ENCODE assay signal across 10 mouse cellular contexts in genomic region chr3:66979491-66979890, GRCm38 (mm10). TPM values are rescaled to one million over a fixed set of nuclear protein-coding genes. Genes with fewer than 3 reads are reported as not detected.
A peak's percentile ranks its signal among the peaks of the same experiment; 100 is the strongest.
DNase-seq lines count a peak whose midpoint lies in the region; ATAC-seq and TF ChIP-seq lines count a peak whose summit lies in the region.
"Had no signal": no experiment of that assay in that cellular context is flagged by ENCODE, and none has a peak within 500 bp of the region (broad histone marks: within the 10 kb centered on the region; RNA-seq: fewer than 3 reads in every experiment).

No protein-coding gene starts in this region.

- TF ChIP-seq CTCF in C2C12 (IDR thresholded peaks at IDR 0.05; ENCODE audit: control insufficient read depth, insufficient read depth, insufficient read length) = no peak

- peaks cover 19% of the 10 kb centered on the region for H3K79me3 ChIP-seq in C2C12 (ENCODE audit: low read depth)

- no peak overlapping the region for H3K27ac ChIP-seq in forebrain, embryonic 11.5 days (ENCODE audit: low read depth, low read length)
- H3K27ac ChIP-seq in forebrain, embryonic 16.5 days (ENCODE audit: low read length) = no peak overlapping the region
- H3K27ac ChIP-seq in midbrain, embryonic 11.5 days (ENCODE audit: low read depth, low read length) = no peak overlapping the region
- H3K27ac ChIP-seq: stomach, embryonic 15.5 days had no signal

- 0 out of 2 replicates have a peak overlapping the region, but pooled peaks have one; percentile 21 for H3K4me2 ChIP-seq in forebrain, embryonic 11.5 days (ENCODE audit: low read depth, low read length, severe bottlenecking)
- H3K4me2 ChIP-seq in forebrain, embryonic 16.5 days (ENCODE audit: low read length) = no peak overlapping the region
- peak overlapping the region; percentile 42 for H3K4me2 ChIP-seq in midbrain, embryonic 11.5 days
- H3K4me2 ChIP-seq: stomach, embryonic 15.5 days had no signal

- intact Hi-C loops in heart, postnatal 10 days (cut with DNase I) = loop anchor here (5.0 kb wide), 2 partner anchors 288 to 363 kb away; no protein-coding TSS in a partner anchor

- H3K9me3 ChIP-seq in forebrain, embryonic 11.5 days (ENCODE audit: control insufficient read depth, low read length) = no peaks in the 10 kb centered on the region
- no peaks in the 10 kb centered on the region for H3K9me3 ChIP-seq in forebrain, embryonic 16.5 days (ENCODE audit: control insufficient read depth, low read length)
- H3K9me3 ChIP-seq in midbrain, embryonic 11.5 days (ENCODE audit: control insufficient read depth, low read length) = no peaks in the 10 kb centered on the region
- H3K9me3 ChIP-seq: stomach, embryonic 15.5 days had no signal

- peaks cover 12% of the 10 kb centered on the region; the same call in 1 of the 2 replicates for H3K4me1 ChIP-seq in forebrain, embryonic 11.5 days (replicated peaks; ENCODE audit: control insufficient read depth, insufficient read depth, low read length)
- H3K4me1 ChIP-seq in forebrain, embryonic 16.5 days (replicated peaks; ENCODE audit: control insufficient read depth, insufficient read depth, low read length) = peaks cover 20% of the 10 kb centered on the region
- peaks cover 10% of the 10 kb centered on the region for H3K4me1 ChIP-seq in midbrain, embryonic 11.5 days (ENCODE audit: control insufficient read depth, insufficient read depth, low read length)

- H3K79me2 ChIP-seq in C2C12 (ENCODE audit: control insufficient read depth, insufficient read depth) = peaks cover 59% of the 10 kb centered on the region

- no peak overlapping the region for H3K9ac ChIP-seq in forebrain, embryonic 11.5 days (ENCODE audit: low read length)
- H3K9ac ChIP-seq in forebrain, embryonic 16.5 days (replicated peaks; ENCODE audit: low read depth, low read length) = no peak overlapping the region
- peak overlapping the region; percentile 44 for H3K9ac ChIP-seq in midbrain, embryonic 11.5 days (ENCODE audit: low read length)
- H3K9ac ChIP-seq: stomach, embryonic 15.5 days had no signal

- DNase-seq in forebrain, embryonic 11.5 days (ENCODE audit: low spot score) = no peak
- peak; percentile 10 to 15 for DNase-seq in heart, postnatal 10 days
- DNase-seq in midbrain, embryonic 11.5 days (ENCODE audit: low spot score, missing footprints) = peak; percentile 95
- DNase-seq in thymus, postnatal 10 days (ENCODE audit: low spot score in 2 of 2) = no peak
- no peak for DNase-seq in thymus, postnatal 4 days

- no peak overlapping the region; the same call in 1 of the 2 replicates for H3K4me3 ChIP-seq in forebrain, embryonic 11.5 days (ENCODE audit: low read depth, low read length)
- H3K4me3 ChIP-seq in forebrain, embryonic 16.5 days (replicated peaks; ENCODE audit: low read length) = no peak overlapping the region
- peak overlapping the region; percentile 68 for H3K4me3 ChIP-seq in C2C12 (ENCODE audit: insufficient read depth, poor library complexity, severe bottlenecking)
- H3K4me3 ChIP-seq in midbrain, embryonic 11.5 days (ENCODE audit: low read depth, low read length) = peak overlapping the region; percentile 49
- H3K4me3 ChIP-seq: erythroblast, embryonic 14.5 days; stomach, embryonic 15.5 days had no signal

- peaks cover 76% of the 10 kb centered on the region for H3K27me3 ChIP-seq in forebrain, embryonic 11.5 days (ENCODE audit: control insufficient read depth, insufficient read depth, low read length)
- H3K27me3 ChIP-seq in forebrain, embryonic 16.5 days (replicated peaks; ENCODE audit: control insufficient read depth, insufficient read depth, low read length) = peaks cover 49% of the 10 kb centered on the region
- no peaks in the 10 kb centered on the region for H3K27me3 ChIP-seq in C2C12 (ENCODE audit: control insufficient read depth, insufficient read depth, insufficient read length)
- peaks cover 78% of the 10 kb centered on the region for H3K27me3 ChIP-seq in midbrain, embryonic 11.5 days (ENCODE audit: control insufficient read depth, insufficient read depth, low read length)

- no peak for ATAC-seq in forebrain, embryonic 11.5 days (replicated peaks; ENCODE audit: low FRiP score)
- no peak for ATAC-seq in forebrain, embryonic 16.5 days
- no peak for ATAC-seq in midbrain, embryonic 11.5 days (ENCODE audit: low FRiP score)
- ATAC-seq in CD4-positive, CD25-positive, alpha-beta regulatory T cell, adult 4 months = no peak

- H3K36me3 ChIP-seq in forebrain, embryonic 11.5 days (ENCODE audit: control insufficient read depth, insufficient read depth, low read length) = no peaks in the 10 kb centered on the region
- H3K36me3 ChIP-seq in forebrain, embryonic 16.5 days (ENCODE audit: control insufficient read depth, insufficient read depth) = no peaks in the 10 kb centered on the region
- peaks cover 10% of the 10 kb centered on the region for H3K36me3 ChIP-seq in C2C12 (ENCODE audit: control insufficient read depth, insufficient read depth)
- H3K36me3 ChIP-seq in midbrain, embryonic 11.5 days (ENCODE audit: control insufficient read depth, insufficient read depth, low read length) = no peaks in the 10 kb centered on the region
- H3K36me3 ChIP-seq: stomach, embryonic 15.5 days had no signal

- H3ac ChIP-seq in C2C12 (ENCODE audit: control insufficient read depth, insufficient read length, low read depth) = peak overlapping the region; percentile 21

- 2% methylated on average over 9 of the region's 9 CpGs for WGBS in forebrain, embryonic 11.5 days
- 2% methylated on average over 9 of the region's 9 CpGs for WGBS in forebrain, embryonic 16.5 days
- 5% methylated on average over 9 of the region's 9 CpGs for WGBS in midbrain, embryonic 11.5 days

TF ChIP-seq in C2C12, 6 proteins besides CTCF, POLR2A, EP300 and RAD21:
- no peak for TF ChIP-seq USF1 (IDR thresholded peaks at IDR 0.05; ENCODE audit: low read depth)
- TF ChIP-seq CEBPB (IDR thresholded peaks at IDR 0.05; ENCODE audit: low read depth) = no peak

RNA-seq across cellular contexts. Expression of gene Rsrc1, which starts 1.7 kb away (rescaled TPM):
- polyA plus RNA-seq in forebrain, embryonic 11.5 days (2014; fragmentation: Nextera tagmentation; extraction: Ambion mirVana) = 42.3 and 44.6 TPM in 2 replicates
- polyA plus RNA-seq in forebrain, embryonic 16.5 days (2015; fragmentation: Nextera tagmentation; extraction: Ambion mirVana) = 24.3 and 26.3 TPM in 2 replicates
- 15.9 TPM for polyA plus RNA-seq in C2C12 (2012; fragmentation: generic; extraction: Trizol)
- 10 to 100 TPM; 19.3 to 20.4 TPM for total RNA-seq in heart, postnatal 10 days (2021)
- polyA plus RNA-seq in midbrain, embryonic 11.5 days (2014; fragmentation: Nextera tagmentation; extraction: Ambion mirVana) = 59.6 and 61.7 TPM in 2 replicates
- polyA plus RNA-seq in CD4-positive, CD25-positive, alpha-beta regulatory T cell, adult 4 months (2017; shearing (Covaris generic)) = 10 to 100 TPM; 38.8 to 47.0 TPM

RNA-seq across cellular contexts. Expression of gene Shox2, which starts 2.1 kb away (rescaled TPM):
- polyA plus RNA-seq in forebrain, embryonic 11.5 days (2014; fragmentation: Nextera tagmentation; extraction: Ambion mirVana) = 8.1 and 9.8 TPM in 2 replicates
- polyA plus RNA-seq in forebrain, embryonic 16.5 days (2015; fragmentation: Nextera tagmentation; extraction: Ambion mirVana) = 1.0 TPM in 2 replicates
- 14.4 TPM for polyA plus RNA-seq in C2C12 (2012; fragmentation: generic; extraction: Trizol)
- 1 to 10 TPM in 1 of 2 experiments, under 1 TPM in 1; 0.79 to 1.6 TPM for total RNA-seq in heart, postnatal 10 days (2021)
- 54.3 and 57.8 TPM in 2 replicates for polyA plus RNA-seq in midbrain, embryonic 11.5 days (2014; fragmentation: Nextera tagmentation; extraction: Ambion mirVana)
- not detected for polyA plus RNA-seq in CD4-positive, CD25-positive, alpha-beta regulatory T cell, adult 4 months (2017; shearing (Covaris generic))
- polyA plus RNA-seq: erythroblast, embryonic 14.5 days had no signal

Comparison
In these comparisons a context has a peak if more than half of its experiments do, and no peak if none do; other contexts are left out.
1. DNase-seq: peak in heart, postnatal 10 days (2 of 2) and midbrain, embryonic 11.5 days (single experiment); none in forebrain, embryonic 11.5 days (single experiment), thymus, postnatal 10 days (0 of 2) and thymus, postnatal 4 days (single experiment).
2. H3K4me3 ChIP-seq: peak in C2C12 (single experiment) and midbrain, embryonic 11.5 days (single experiment); none in forebrain, embryonic 11.5 days (single experiment) and forebrain, embryonic 16.5 days (single experiment).